Mouse (Mus musculus): ENCODE measurements around the gene Myh1.

DNA sequence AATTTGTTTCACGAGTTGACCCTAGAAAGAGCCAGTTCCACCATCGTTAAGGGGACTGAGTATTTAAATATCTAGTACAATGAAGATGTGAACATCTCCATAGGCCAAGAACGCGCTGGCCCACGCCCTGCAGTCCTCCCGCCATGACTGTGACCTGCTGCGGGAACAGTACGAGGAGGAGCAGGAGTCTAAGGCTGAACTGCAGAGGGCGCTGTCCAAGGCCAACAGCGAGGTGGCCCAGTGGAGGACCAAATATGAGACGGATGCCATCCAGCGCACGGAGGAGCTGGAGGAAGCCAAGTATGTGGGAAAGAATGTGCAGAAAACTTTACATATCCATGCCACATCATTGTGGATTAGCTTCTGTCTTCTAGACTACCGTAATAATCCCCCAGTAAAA lies 8.4 kb upstream of the Myh1 start:
- no peak for TF ChIP-seq CTCF (IDR thresholded peaks at IDR 0.05)
- TF ChIP-seq POLR2A (IDR thresholded peaks at IDR 0.05; ENCODE audit: insufficient read depth, low read depth, low read length) = no peak
